Mouse (Mus musculus) heart, postnatal 0 days (tissue): ENCODE data around the gene Olfr545.

Source experiments
- CTCF ChIP-seq: IDR thresholded peaks from 2 replicates; pipeline ENCODE4 v1.5.1; 2016; ENCODE audit warnings: antibody characterized with exemption, control low read depth, low read depth
- EP300 ChIP-seq: IDR thresholded peaks from 2 replicates; pipeline ENCODE4 v1.6.1; 2016; ENCODE audit warnings: antibody characterized with exemption, low read depth

- TF ChIP-seq CTCF (no peak), EP300 (no peak)
These were observed 41.9 kb upstream of the Olfr545 start for GRCm38 (mm10) chr7:102541251-102541650.
